Mouse (Mus musculus) intestine, embryonic 16.5 days (tissue): ENCODE measurements around the gene Lrp1. TPM values are rescaled to one million over a fixed set of nuclear protein-coding genes. Genes with fewer than 3 reads are reported as not detected.

Experiments
- ATAC-seq: fragments of 200-750 bp; cut with Nextera tagmentation; 2 replicates; pipeline ENCODE4 v1.8.0; 2017; ENCODE audit warnings: moderate TSS enrichment, moderate library complexity
- H3K27ac ChIP-seq: fragments of 300-500 bp; sonication (generic); 2 replicates; pipeline ENCODE4 v1.5.1; 2014; ENCODE audit warnings: mild to moderate bottlenecking, low read length
- H3K27me3 ChIP-seq: fragments of 300-500 bp; sonication (generic); replicated peaks from 2 replicates; pipeline ENCODE4 v1.6.1; 2014; ENCODE audit warnings: low read length, control low read depth, mixed read lengths; ENCODE audit not compliant: control insufficient read depth, insufficient read depth
- H3K36me3 ChIP-seq: fragments of 300-500 bp; sonication (generic); 2 replicates; pipeline ENCODE4 v1.6.1; 2014; ENCODE audit warnings: low read length, control low read depth; ENCODE audit not compliant: control insufficient read depth, insufficient read depth
- H3K4me1 ChIP-seq: fragments of 300-500 bp; sonication (generic); 2 replicates; pipeline ENCODE4 v1.6.1; 2014; ENCODE audit warnings: low read length, control low read depth, mixed read lengths; ENCODE audit not compliant: control insufficient read depth, insufficient read depth
- H3K4me2 ChIP-seq: fragments of 300-500 bp; sonication (generic); 2 replicates; pipeline ENCODE4 v1.6.1; 2014; ENCODE audit warnings: low read depth, low read length, control low read depth
- H3K4me3 ChIP-seq: fragments of 300-500 bp; sonication (generic); 2 replicates; pipeline ENCODE4 v1.5.1; 2014; ENCODE audit warnings: mild to moderate bottlenecking, low read length
- H3K9ac ChIP-seq: fragments of 300-500 bp; sonication (generic); 2 replicates; pipeline ENCODE4 v1.6.1; 2014; ENCODE audit warnings: low read depth, low read length
- H3K9me3 ChIP-seq: fragments of 300-500 bp; sonication (generic); 2 replicates; pipeline ENCODE4 v1.6.1; 2016; ENCODE audit warnings: low read length, control low read depth; ENCODE audit not compliant: control insufficient read depth
- WGBS: fragments of 180-500 bp; shearing (Covaris S2); extraction: QIAGEN DNeasy Blood & Tissue Kit; methylation state at CpG from one replicate; pipeline ENCODE4 v1.1.7; 2014; 5-methylcytosine and 5-hydroxymethylcytosine counted together
- polyA plus RNA-seq: library from polyadenylated mRNA; unstranded; fragments of >200 nt; fragmentation: Nextera tagmentation; extraction: Ambion mirVana; gene quantifications from 2 replicates; pipeline ENCODE4 v1.2.1, GENCODE M21; 2015

Gene Lrp1
- polyA plus RNA-seq, 1 experiment from 2014 or later = 64.6 TPM

DNA sequence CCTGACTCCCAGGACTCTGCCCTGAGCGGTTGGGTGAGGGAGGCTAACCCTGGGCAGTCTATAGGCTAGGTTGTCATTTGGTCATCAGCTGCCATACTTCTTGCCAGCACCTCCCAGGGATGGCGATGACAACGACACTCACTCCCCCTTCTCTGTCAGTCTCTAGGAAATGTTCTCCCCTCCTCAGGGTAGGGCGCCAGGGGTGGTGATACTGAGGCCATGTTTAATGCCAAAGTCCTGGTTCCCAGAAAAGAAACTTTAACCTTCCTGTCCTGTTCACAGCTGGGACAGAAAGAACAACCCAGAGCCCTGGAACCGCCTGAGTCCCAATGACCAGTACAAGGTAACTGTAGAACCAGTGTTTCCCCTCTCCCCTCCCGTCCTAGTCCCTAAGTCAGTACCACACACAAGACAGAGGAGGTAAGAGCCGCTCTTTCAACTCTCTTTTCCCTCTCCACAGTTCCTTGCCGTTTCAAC lies 104.9 kb downstream of the Lrp1 start:
- Histone ChIP-seq H3K4me1 (peaks cover 67% of the 10 kb centered on the region), H3K27me3 (peaks cover 41% of the 10 kb centered on the region), H3K9ac (peak overlapping the region; percentile 48), H3K4me2 (peak overlapping the region; percentile 41), H3K4me3 (peak overlapping the region; percentile 18), H3K27ac (peak overlapping the region; percentile 83), H3K9me3 (no peaks in the 10 kb centered on the region), H3K36me3 (peaks cover 29% of the 10 kb centered on the region)
- WGBS = 26% methylated on average over 8 of the region's 8 CpGs
- ATAC-seq = peak; percentile 16

DNA sequence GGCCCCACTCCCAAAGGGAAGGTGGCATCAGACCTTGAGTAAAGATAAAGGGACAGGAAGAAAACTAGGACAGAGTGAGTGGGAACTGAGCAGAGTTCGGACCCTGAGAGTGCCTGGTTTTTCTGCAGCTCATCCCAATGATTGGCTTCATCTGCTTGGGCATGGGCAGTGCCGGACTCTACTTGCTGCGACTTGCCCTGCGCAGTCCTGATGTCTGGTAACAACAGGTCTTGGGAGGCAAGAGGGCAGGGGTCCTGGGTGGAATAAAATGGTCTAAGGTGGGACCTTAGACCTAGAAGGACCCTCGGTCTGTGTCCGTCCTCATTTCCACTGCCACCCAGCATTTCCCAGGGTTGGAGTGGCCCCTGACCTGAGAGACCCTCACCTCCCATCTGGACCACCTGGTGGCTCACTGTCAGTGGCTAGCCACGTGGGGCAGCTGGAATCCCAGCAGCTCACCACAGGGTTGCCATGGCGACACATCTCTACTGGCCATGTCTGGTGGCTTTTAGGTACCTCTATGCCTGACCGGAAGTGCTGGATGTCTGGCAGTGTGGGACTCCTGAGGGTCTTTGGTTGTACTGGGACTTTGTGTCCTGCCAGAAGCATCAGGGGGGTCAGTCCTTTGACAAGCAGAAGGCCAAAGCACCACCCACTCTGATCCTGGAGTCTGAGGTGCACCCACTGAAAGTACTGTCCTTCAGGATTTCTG lies 105.5 kb downstream of the Lrp1 start:
- WGBS = 36% methylated on average over 9 of the region's 9 CpGs
- Histone ChIP-seq H3K4me3 (peak overlapping the region; percentile 18), H3K4me2 (peak overlapping the region; percentile 41), H3K9ac (peak overlapping the region; percentile 48; the same call in 1 of the 2 replicates), H3K9me3 (no peaks in the 10 kb centered on the region), H3K4me1 (peaks cover 62% of the 10 kb centered on the region), H3K27me3 (peaks cover 46% of the 10 kb centered on the region), H3K36me3 (peaks cover 25% of the 10 kb centered on the region), H3K27ac (peak overlapping the region; percentile 83)
- no peak for ATAC-seq

DNA sequence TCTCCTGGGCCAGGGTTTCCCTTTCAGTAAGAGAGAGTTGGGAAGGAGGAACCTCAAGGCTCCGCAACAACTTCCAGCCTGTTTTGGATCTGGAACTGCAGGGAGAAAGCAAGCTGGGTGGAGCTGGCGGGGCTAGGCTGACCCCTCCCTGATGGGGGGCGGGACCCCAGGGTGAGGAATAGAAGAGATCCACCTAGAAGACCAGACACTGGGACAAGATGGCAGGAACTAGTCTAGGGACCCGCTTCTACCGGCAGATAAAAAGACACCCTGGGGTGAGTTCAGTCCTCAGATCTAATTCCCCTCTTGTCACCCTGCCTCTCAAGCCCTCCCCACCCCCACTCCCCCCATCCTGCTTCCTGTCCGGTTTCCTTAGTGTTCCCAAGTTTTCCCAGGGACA lies 106.2 kb downstream of the Lrp1 start, which contains the start of gene Ndufa4l2:
Ndufa4l2 (plus strand) TSS at position 204 of the 400 bp plus-strand sequence.
- peak within 1 kb of the TSS; percentile 48; the same call in 1 of the 2 replicates for H3K9ac ChIP-seq

GRCm38 (mm10) chr10:127514111-127514698 lies 106.7 kb downstream of the Lrp1 start:
- Histone ChIP-seq H3K27me3 (peaks cover 58% of the 10 kb centered on the region), H3K4me2 (0 out of 2 replicates have a peak overlapping the region, but pooled peaks have one; percentile 41), H3K27ac (no peak overlapping the region), H3K36me3 (peaks cover 13% of the 10 kb centered on the region), H3K9me3 (no peaks in the 10 kb centered on the region), H3K4me3 (no peak overlapping the region), H3K4me1 (peaks cover 66% of the 10 kb centered on the region), H3K9ac (0 out of 2 replicates have a peak overlapping the region, but pooled peaks have one; percentile 48)
- ATAC-seq = no peak
- WGBS = 22% methylated on average over 13 of the region's 13 CpGs

More for the DNA sequence above, 106.2 kb downstream of the Lrp1 start, which contains the start of gene Ndufa4l2:
- no peak for ATAC-seq
- peak within 1 kb of the TSS; percentile 79 for H3K4me2 ChIP-seq
- H3K4me1 ChIP-seq = peaks cover 61% of the 10 kb centered on the region
- peaks cover 53% of the 10 kb centered on the region for H3K27me3 ChIP-seq
- peak within 1 kb of the TSS; percentile 83; the same call in 1 of the 2 replicates for H3K27ac ChIP-seq
- WGBS = 14% methylated on average over 6 of the region's 6 CpGs
- H3K4me3 ChIP-seq = peak within 1 kb of the TSS; percentile 18
- no peaks in the 10 kb centered on the region for H3K9me3 ChIP-seq
- peaks cover 18% of the 10 kb centered on the region for H3K36me3 ChIP-seq

GRCm38 (mm10) chr10:127513501-127514091 lies 107.4 kb downstream of the Lrp1 start:
- H3K4me1 ChIP-seq = peaks cover 72% of the 10 kb centered on the region
- 5% methylated on average over 16 of the region's 16 CpGs for WGBS

GRCm38 (mm10) chr10:127512813-127513212 lies 108.1 kb downstream of the Lrp1 start:
- 0 out of 2 replicates have a peak, but pooled peaks cover under 1% of the 10 kb centered on the region for H3K36me3 ChIP-seq
- 0% methylated on average over 27 of the region's 27 CpGs for WGBS
- no peak overlapping the region for H3K27ac ChIP-seq
- H3K27me3 ChIP-seq = peaks cover 72% of the 10 kb centered on the region
- peak; percentile 47 for ATAC-seq
- peak overlapping the region; percentile 62 for H3K4me3 ChIP-seq
- peak overlapping the region; percentile 58 for H3K9ac ChIP-seq
- H3K4me2 ChIP-seq = peak overlapping the region; percentile 98
- no peaks in the 10 kb centered on the region for H3K9me3 ChIP-seq
- peaks cover 77% of the 10 kb centered on the region for H3K4me1 ChIP-seq

More at GRCm38 (mm10) chr10:127513501-127514091, 107.4 kb downstream of the Lrp1 start:
- Histone ChIP-seq H3K27me3 (peaks cover 64% of the 10 kb centered on the region), H3K36me3 (peaks cover 8% of the 10 kb centered on the region), H3K27ac (no peak overlapping the region), H3K4me2 (peak overlapping the region; percentile 79), H3K9ac (peak overlapping the region; percentile 58), H3K4me3 (peak overlapping the region; percentile 36), H3K9me3 (no peaks in the 10 kb centered on the region)
- peak; percentile 23; the same call in 1 of the 2 replicates for ATAC-seq

GRCm38 (mm10) chr10:127512307-127512666 lies 108.7 kb downstream of the Lrp1 start:
- Histone ChIP-seq H3K36me3 (no peaks in the 10 kb centered on the region), H3K27ac (no peak overlapping the region), H3K9ac (peak overlapping the region; percentile 69), H3K27me3 (peaks cover 76% of the 10 kb centered on the region), H3K4me3 (peak overlapping the region; percentile 62), H3K4me1 (peaks cover 72% of the 10 kb centered on the region), H3K4me2 (peak overlapping the region; percentile 98), H3K9me3 (no peaks in the 10 kb centered on the region)
- ATAC-seq = no peak
- WGBS = 3% methylated on average over 7 of the region's 7 CpGs

- H3K36me3 ChIP-seq = no peaks in the 10 kb centered on the region
- H3K4me3 ChIP-seq = peak overlapping the region; percentile 62
- H3K4me2 ChIP-seq = peak overlapping the region; percentile 98
- no peak for ATAC-seq
- H3K27ac ChIP-seq = no peak overlapping the region
- no peaks in the 10 kb centered on the region for H3K9me3 ChIP-seq
- WGBS = under 1% methylated on average over 46 of the region's 46 CpGs
- H3K4me1 ChIP-seq = peaks cover 67% of the 10 kb centered on the region
- peak overlapping the region; percentile 69 for H3K9ac ChIP-seq
- H3K27me3 ChIP-seq = peaks cover 82% of the 10 kb centered on the region
Observed at GRCm38 (mm10) chr10:127511634-127512306, 109.2 kb downstream of the Lrp1 start.
